In the genomic region with DNA sequence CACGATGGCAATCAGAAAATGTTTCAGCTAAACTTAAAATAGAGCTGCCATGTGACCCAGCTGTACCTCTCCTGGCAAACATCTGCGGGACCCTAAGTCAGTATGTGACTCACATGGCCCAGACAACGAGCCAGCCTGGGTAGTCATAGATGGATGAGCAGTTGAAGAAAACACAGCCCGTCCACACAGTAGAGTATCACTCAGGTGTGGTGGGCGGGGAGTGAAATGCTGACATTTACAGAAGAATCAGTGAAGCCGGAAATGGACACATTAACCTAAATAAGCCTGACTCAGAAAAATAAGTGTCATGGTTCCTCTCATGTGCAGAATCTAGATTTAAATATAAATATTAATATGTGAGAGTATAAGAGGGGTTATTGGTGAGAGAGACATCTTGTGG, we compare ENCODE assay signal across 13 mouse cellular contexts.
"Had no signal": no experiment of that assay in that cellular context is flagged by ENCODE, and none has a peak within 500 bp of the region (broad histone marks: within the 10 kb centered on the region; RNA-seq: fewer than 3 reads in every experiment).

No protein-coding gene starts in this region.

- ATAC-seq: liver, postnatal 0 days; lung, postnatal 0 days had no signal

- DNase-seq: kidney, adult 8-10 months; kidney, postnatal 14 days; kidney, postnatal 4 days; left cerebral cortex, postnatal 4 days; liver, postnatal 0 days; lung, embryonic 14.5 days; midbrain, embryonic 14.5 days; retina, postnatal 1 day; right cerebral cortex, postnatal 25 days; thymus, adult 2 months; thymus, postnatal 14 days; thymus, postnatal 4 days had no signal
